Mouse (Mus musculus) cortical plate, adult 2 months (tissue): ENCODE results near the gene Fgfr2. TPM values are rescaled to one million over a fixed set of nuclear protein-coding genes. Genes with fewer than 3 reads are reported as not detected.

Experiments used
- H3K27ac ChIP-seq: fragments of 200-500 bp; 2 replicates; pipeline ENCODE4 v1.5.1; 2012; ENCODE audit warnings: low read length, control low read depth, inconsistent platforms; ENCODE audit not compliant: insufficient read depth
- H3K4me1 ChIP-seq: fragments of 200-500 bp; 2 replicates; pipeline ENCODE4 v1.6.1; 2011; ENCODE audit warnings: low read length; ENCODE audit not compliant: control insufficient read depth, insufficient read depth
- H3K4me3 ChIP-seq: fragments of 200-500 bp; 2 replicates; pipeline ENCODE4 v1.5.1; 2011; ENCODE audit warnings: mild to moderate bottlenecking, low read length, control low read depth; ENCODE audit not compliant: insufficient read depth
- CTCF ChIP-seq: fragments of 200-500 bp; IDR thresholded peaks from 2 replicates; pipeline ENCODE4 v1.5.1; 2011; ENCODE audit warnings: mild to moderate bottlenecking, control low read depth, low read length; ENCODE audit not compliant: insufficient read depth; ENCODE audit errors: extremely low read depth
- POLR2A ChIP-seq: fragments of 200-500 bp; IDR thresholded peaks from 2 replicates; pipeline ENCODE4 v1.6.1; 2011; ENCODE audit warnings: mild to moderate bottlenecking, low read length, control low read depth; ENCODE audit not compliant: insufficient read depth; ENCODE audit errors: extremely low read depth
- polyA plus RNA-seq: library from polyadenylated mRNA; depleted of rRNA; stranded (reverse); fragments of >200 nt; gene quantifications from 2 replicates; pipeline ENCODE4 v1.2.3, GENCODE M21; 2012

The Fgfr2 gene
- polyA plus RNA-seq, 1 experiment, result 50.4 TPM

- no peak for TF ChIP-seq POLR2A
- no peak for TF ChIP-seq CTCF
- no peak overlapping the region for H3K27ac ChIP-seq
- no peak overlapping the region for H3K4me3 ChIP-seq
These were observed 2501.2 kb downstream of the Fgfr2 start for GRCm38 (mm10) chr7:130621953-130622352.

GRCm38 (mm10) chr7:130621068-130621467 lies 2502.1 kb downstream of the Fgfr2 start:
- Histone ChIP-seq H3K4me3 (no peak overlapping the region), H3K27ac (no peak overlapping the region), H3K4me1 (no peaks in the 10 kb centered on the region)
- no peak for TF ChIP-seq POLR2A
- TF ChIP-seq CTCF, result no peak

More at GRCm38 (mm10) chr7:130621953-130622352, 2501.2 kb downstream of the Fgfr2 start:
- no peaks in the 10 kb centered on the region for H3K4me1 ChIP-seq

GRCm38 (mm10) chr7:130617591-130617990 lies 2505.6 kb downstream of the Fgfr2 start:
- Histone ChIP-seq H3K4me1 (no peaks in the 10 kb centered on the region), H3K27ac (no peak overlapping the region)
- TF ChIP-seq CTCF (no peak), POLR2A (no peak)

GRCm38 (mm10) chr7:130613973-130614372 lies 2509.2 kb downstream of the Fgfr2 start:
- H3K4me3 ChIP-seq, result no peak overlapping the region
- H3K27ac ChIP-seq, result no peak overlapping the region
- no peaks in the 10 kb centered on the region for H3K4me1 ChIP-seq
- TF ChIP-seq CTCF (no peak), POLR2A (no peak)

More at GRCm38 (mm10) chr7:130617591-130617990, 2505.6 kb downstream of the Fgfr2 start:
- no peak overlapping the region for H3K4me3 ChIP-seq

- Histone ChIP-seq H3K27ac (no peak overlapping the region), H3K4me3 (no peak overlapping the region), H3K4me1 (peaks cover 3% of the 10 kb centered on the region; the same call in 1 of the 2 replicates)
- TF ChIP-seq CTCF (no peak), POLR2A (no peak)
These were observed 2516.2 kb downstream of the Fgfr2 start for GRCm38 (mm10) chr7:130606958-130607357.

- Histone ChIP-seq H3K27ac (no peak overlapping the region), H3K4me1 (peaks cover 3% of the 10 kb centered on the region; the same call in 1 of the 2 replicates), H3K4me3 (no peak overlapping the region)
- TF ChIP-seq CTCF (peak; percentile 53), POLR2A (no peak)
These were observed 2518.0 kb downstream of the Fgfr2 start for GRCm38 (mm10) chr7:130605111-130605510.

GRCm38 (mm10) chr7:130604390-130604789 lies 2518.8 kb downstream of the Fgfr2 start:
- no peak overlapping the region for H3K27ac ChIP-seq
- no peak overlapping the region for H3K4me3 ChIP-seq
- no peak for TF ChIP-seq POLR2A
- TF ChIP-seq CTCF, result no peak
- peaks cover 3% of the 10 kb centered on the region; the same call in 1 of the 2 replicates for H3K4me1 ChIP-seq

- no peak for TF ChIP-seq POLR2A
- no peak for TF ChIP-seq CTCF
- no peak overlapping the region for H3K4me3 ChIP-seq
- peaks cover 3% of the 10 kb centered on the region; the same call in 1 of the 2 replicates for H3K4me1 ChIP-seq
- H3K27ac ChIP-seq, result no peak overlapping the region
These were observed 2519.6 kb downstream of the Fgfr2 start for GRCm38 (mm10) chr7:130603556-130603955.

GRCm38 (mm10) chr7:130602804-130603203 lies 2520.3 kb downstream of the Fgfr2 start:
- no peak for TF ChIP-seq CTCF
- no peak for TF ChIP-seq POLR2A

GRCm38 (mm10) chr7:130600546-130600945 lies 2522.6 kb downstream of the Fgfr2 start:
- H3K27ac ChIP-seq, result no peak overlapping the region
- peaks cover 3% of the 10 kb centered on the region; the same call in 1 of the 2 replicates for H3K4me1 ChIP-seq
- H3K4me3 ChIP-seq, result no peak overlapping the region
- TF ChIP-seq POLR2A, result no peak
- TF ChIP-seq CTCF, result no peak

More at GRCm38 (mm10) chr7:130602804-130603203, 2520.3 kb downstream of the Fgfr2 start:
- Histone ChIP-seq H3K4me3 (no peak overlapping the region), H3K27ac (no peak overlapping the region), H3K4me1 (peaks cover 3% of the 10 kb centered on the region; the same call in 1 of the 2 replicates)

GRCm38 (mm10) chr7:130600074-130600473 lies 2523.1 kb downstream of the Fgfr2 start:
- TF ChIP-seq CTCF (no peak), POLR2A (no peak)
- no peak overlapping the region for H3K4me3 ChIP-seq
- no peak overlapping the region for H3K27ac ChIP-seq
- H3K4me1 ChIP-seq, result peaks cover 3% of the 10 kb centered on the region; the same call in 1 of the 2 replicates
